Mouse (Mus musculus) brain, embryonic 14.5 days (tissue): Measurements from ENCODE around the gene Ebp.

Experiments used
- CTCF ChIP-seq: fragments of 200-500 bp; IDR thresholded peaks from 2 replicates; pipeline ENCODE4 v1.5.1; 2012; ENCODE audit warnings: inconsistent platforms, mild to moderate bottlenecking, moderate library complexity, borderline replicate concordance; ENCODE audit not compliant: insufficient read depth, insufficient read length; ENCODE audit errors: extremely low read depth
- POLR2A ChIP-seq: fragments of 200-500 bp; IDR thresholded peaks from 2 replicates; pipeline ENCODE4 v1.6.1; 2012; ENCODE audit warnings: mild to moderate bottlenecking, inconsistent platforms, borderline replicate concordance; ENCODE audit not compliant: poor library complexity, insufficient read depth, insufficient read length, severe bottlenecking; ENCODE audit errors: extremely low read depth

DNA sequence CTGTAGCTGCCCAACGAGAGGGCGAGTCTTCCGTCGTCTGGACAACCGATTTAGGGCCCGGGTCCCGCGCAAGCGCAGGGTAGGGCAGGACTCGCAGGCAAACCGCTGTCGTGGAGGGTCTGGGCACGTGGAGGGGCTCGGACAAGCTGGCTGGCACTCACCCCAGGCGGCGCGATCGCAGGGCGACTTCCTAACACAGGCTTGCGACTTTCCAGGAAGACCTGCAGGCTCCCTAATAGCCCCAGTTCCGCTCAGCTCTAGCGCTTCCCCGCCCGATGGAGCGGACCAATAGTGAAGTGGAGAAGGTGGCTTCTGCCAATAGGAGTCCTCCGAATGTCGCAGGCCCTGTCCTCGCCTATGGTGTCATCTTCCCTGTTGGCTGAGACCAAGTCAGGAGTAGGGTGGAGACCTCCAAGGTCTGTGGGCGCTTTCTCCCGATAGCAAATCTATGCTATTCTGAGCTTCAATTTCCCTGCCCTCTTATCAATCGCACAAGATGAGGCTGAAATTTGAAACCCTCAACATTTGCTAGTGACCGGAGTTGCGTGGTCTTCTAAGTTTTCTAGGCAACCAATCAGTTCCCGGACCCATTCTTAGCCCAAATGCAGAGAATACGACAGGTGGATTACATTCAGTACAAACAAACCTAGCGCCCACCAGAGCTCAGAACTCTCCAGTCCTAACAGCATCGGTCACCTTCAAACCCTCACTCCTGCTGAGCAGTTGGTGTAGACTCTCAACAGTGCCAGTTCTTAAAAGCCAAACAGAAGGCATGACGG is 483 bp downstream of the Ebp start:
- TF ChIP-seq CTCF = no peak
- TF ChIP-seq POLR2A = peak; percentile 22; the same call in 1 of the 2 replicates
